Mouse (Mus musculus): Measurements from ENCODE around the gene Sod3.

Gene Sod3

GRCm38 (mm10) chr5:52375847-52376246 lies 12.3 kb downstream of the Sod3 start:
- no peak for DNase-seq (ENCODE audit: low read depth, low spot score)

GRCm38 (mm10) chr5:52382837-52383236 lies 19.2 kb downstream of the Sod3 start:
- no peak for DNase-seq (ENCODE audit: low read depth, low spot score)

GRCm38 (mm10) chr5:52383748-52384147 lies 20.2 kb downstream of the Sod3 start:
- no peak for DNase-seq (ENCODE audit: low read depth, low spot score)

- DNase-seq (ENCODE audit: low read depth, low spot score): no peak
Measured at GRCm38 (mm10) chr5:52386016-52386415, 22.4 kb downstream of the Sod3 start.

GRCm38 (mm10) chr5:52388092-52388749 lies 24.6 kb downstream of the Sod3 start:
- no peak for DNase-seq (ENCODE audit: low read depth, low spot score)

- no peak for DNase-seq (ENCODE audit: low read depth, low spot score)
Measured at GRCm38 (mm10) chr5:52390381-52390780, 26.8 kb downstream of the Sod3 start.

GRCm38 (mm10) chr5:52391471-52391870 lies 27.9 kb downstream of the Sod3 start:
- no peak for DNase-seq (ENCODE audit: low read depth, low spot score)

- no peak for DNase-seq (ENCODE audit: low read depth, low spot score)
Measured at GRCm38 (mm10) chr5:52393756-52394155, 30.2 kb downstream of the Sod3 start.

GRCm38 (mm10) chr5:52404373-52404772 lies 40.8 kb downstream of the Sod3 start:
- DNase-seq (ENCODE audit: low read depth, low spot score): no peak

- no peak for DNase-seq (ENCODE audit: low read depth, low spot score)
Measured at GRCm38 (mm10) chr5:52408668-52409315, 45.2 kb downstream of the Sod3 start.

GRCm38 (mm10) chr5:52410197-52410596 lies 46.6 kb downstream of the Sod3 start:
- DNase-seq (ENCODE audit: low read depth, low spot score): no peak

- DNase-seq (ENCODE audit: low read depth, low spot score): no peak
Measured at GRCm38 (mm10) chr5:52411567-52411966, 48.0 kb downstream of the Sod3 start.

GRCm38 (mm10) chr5:52415193-52415592 lies 51.6 kb downstream of the Sod3 start:
- no peak for DNase-seq (ENCODE audit: low read depth, low spot score)

- DNase-seq (ENCODE audit: low read depth, low spot score): no peak
Measured at GRCm38 (mm10) chr5:52415917-52416316, 52.3 kb downstream of the Sod3 start.

- DNase-seq (ENCODE audit: low read depth, low spot score): no peak
Measured at GRCm38 (mm10) chr5:52416485-52416884, 52.9 kb downstream of the Sod3 start.
